ENCODE assay signal across 15 mouse cellular contexts in genomic region chr12:100813901-100814300, GRCm38 (mm10).
"Had no signal": no experiment of that assay in that cellular context is flagged by ENCODE, and none has a peak within 500 bp of the region (broad histone marks: within the 10 kb centered on the region; RNA-seq: fewer than 3 reads in every experiment).

No protein-coding gene starts in this region.

- H3K9ac ChIP-seq: limb, embryonic 12.5 days; liver, embryonic 14.5 days had no signal

- DNase-seq: kidney, adult 8-10 months; kidney, postnatal 25 days; liver; lung, adult 2 months; lung, postnatal 10 days; right cerebral cortex, postnatal 4 days; spleen, adult 18-20 months; thymus, postnatal 36 days had no signal

- H3K4me3 ChIP-seq: left cerebral cortex, adult 2 months; limb, embryonic 12.5 days; megakaryocyte, embryonic 14.5 days had no signal

- H3K27ac ChIP-seq: left cerebral cortex, adult 2 months; limb, embryonic 12.5 days; liver, embryonic 14.5 days; macrophage had no signal

- H3K27me3 ChIP-seq: limb, embryonic 12.5 days had no signal

- H3K9me3 ChIP-seq: limb, embryonic 12.5 days; megakaryocyte, embryonic 14.5 days had no signal

- ATAC-seq: intestine, embryonic 16.5 days had no signal

- H3K36me3 ChIP-seq: limb, embryonic 12.5 days had no signal

- H3K4me2 ChIP-seq: limb, embryonic 12.5 days; midbrain, embryonic 11.5 days had no signal

- H3K4me1 ChIP-seq: limb, embryonic 12.5 days; megakaryocyte, embryonic 14.5 days had no signal
